Mouse (Mus musculus): ENCODE measurements around the gene Fubp1. TPM values are rescaled to one million over a fixed set of nuclear protein-coding genes. Genes with fewer than 3 reads are reported as not detected.
A peak's percentile ranks its signal among the peaks of the same experiment; 100 is the strongest.

Fubp1 gene
- total and polyA plus RNA-seq, 2 experiments from 2014 or later = 130 to 139 TPM

DNA sequence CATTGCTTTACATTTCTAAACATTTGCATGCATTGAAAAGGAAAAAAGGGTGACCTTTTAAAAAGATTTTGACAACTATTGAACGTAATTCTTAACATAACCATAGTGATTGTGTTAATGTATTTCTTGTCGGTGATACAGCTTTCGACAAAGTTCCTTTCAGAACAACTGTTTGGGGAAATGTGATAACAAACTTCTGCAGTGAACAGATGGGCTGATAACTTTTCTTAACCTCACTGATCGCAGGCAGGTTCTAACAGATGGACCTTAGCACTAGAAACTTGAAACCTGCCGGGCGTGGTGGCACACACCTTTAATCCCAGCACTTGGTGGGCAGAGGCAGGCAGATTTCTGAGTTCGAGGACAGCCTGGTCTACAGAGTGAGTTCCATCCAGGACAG lies 18.6 kb downstream of the Fubp1 start:
- no peak overlapping the region for H3K27ac ChIP-seq
- no peak for ATAC-seq
- no peak overlapping the region for H3K9ac ChIP-seq (replicated peaks; ENCODE audit: low read length)
- no peaks in the 10 kb centered on the region for H3K27me3 ChIP-seq (ENCODE audit: insufficient read depth, low read length)
- H3K4me3 ChIP-seq (ENCODE audit: low read length) = no peak overlapping the region
- H3K4me1 ChIP-seq (ENCODE audit: insufficient read depth, low read length) = no peaks in the 10 kb centered on the region
- DNase-seq (ENCODE audit: low spot score) = no peak
- 95% methylated on average over 7 of the region's 7 CpGs for WGBS
- no peak overlapping the region for H3K4me2 ChIP-seq (ENCODE audit: low read depth, low read length)
- peaks cover 41% of the 10 kb centered on the region for H3K36me3 ChIP-seq (ENCODE audit: insufficient read depth, low read length)
- no peak for TF ChIP-seq CTCF (IDR thresholded peaks at IDR 0.05; ENCODE audit: low read depth)
- H3K9me3 ChIP-seq (ENCODE audit: low read length) = no peaks in the 10 kb centered on the region

GRCm38 (mm10) chr3:152229271-152229670 lies 19.0 kb downstream of the Fubp1 start:
- ATAC-seq (no peak), DNase-seq (ENCODE audit: low spot score) (no peak)
- H3K4me2 ChIP-seq (ENCODE audit: low read depth, low read length) = no peak overlapping the region
- TF ChIP-seq CTCF (IDR thresholded peaks at IDR 0.05; ENCODE audit: low read depth) = no peak
- no peaks in the 10 kb centered on the region for H3K27me3 ChIP-seq (ENCODE audit: insufficient read depth, low read length)
- no peaks in the 10 kb centered on the region for H3K9me3 ChIP-seq (ENCODE audit: low read length)
- no peak overlapping the region for H3K9ac ChIP-seq (replicated peaks; ENCODE audit: low read length)
- H3K27ac ChIP-seq = no peak overlapping the region
- no peak overlapping the region for H3K4me3 ChIP-seq (ENCODE audit: low read length)
- 93% methylated on average over 5 of the region's 5 CpGs for WGBS
- H3K36me3 ChIP-seq (ENCODE audit: insufficient read depth, low read length) = peaks cover 37% of the 10 kb centered on the region
- no peaks in the 10 kb centered on the region for H3K4me1 ChIP-seq (ENCODE audit: insufficient read depth, low read length)

GRCm38 (mm10) chr3:152231333-152232100 lies 21.3 kb downstream of the Fubp1 start:
- H3K27ac ChIP-seq = no peak overlapping the region
- WGBS = 51% methylated on average over 6 of the region's 6 CpGs
- no peaks in the 10 kb centered on the region for H3K4me1 ChIP-seq (ENCODE audit: insufficient read depth, low read length)
- H3K4me2 ChIP-seq (ENCODE audit: low read depth, low read length) = no peak overlapping the region
- TF ChIP-seq CTCF (IDR thresholded peaks at IDR 0.05; ENCODE audit: low read depth) = no peak
- peaks cover 17% of the 10 kb centered on the region for H3K36me3 ChIP-seq (ENCODE audit: insufficient read depth, low read length)
- H3K9me3 ChIP-seq (ENCODE audit: low read length) = no peaks in the 10 kb centered on the region
- H3K4me3 ChIP-seq (ENCODE audit: low read length) = no peak overlapping the region
- no peak for ATAC-seq
- H3K9ac ChIP-seq (replicated peaks; ENCODE audit: low read length) = no peak overlapping the region
- H3K27me3 ChIP-seq (ENCODE audit: insufficient read depth, low read length) = no peaks in the 10 kb centered on the region
- no peak for DNase-seq (ENCODE audit: low spot score)

DNA sequence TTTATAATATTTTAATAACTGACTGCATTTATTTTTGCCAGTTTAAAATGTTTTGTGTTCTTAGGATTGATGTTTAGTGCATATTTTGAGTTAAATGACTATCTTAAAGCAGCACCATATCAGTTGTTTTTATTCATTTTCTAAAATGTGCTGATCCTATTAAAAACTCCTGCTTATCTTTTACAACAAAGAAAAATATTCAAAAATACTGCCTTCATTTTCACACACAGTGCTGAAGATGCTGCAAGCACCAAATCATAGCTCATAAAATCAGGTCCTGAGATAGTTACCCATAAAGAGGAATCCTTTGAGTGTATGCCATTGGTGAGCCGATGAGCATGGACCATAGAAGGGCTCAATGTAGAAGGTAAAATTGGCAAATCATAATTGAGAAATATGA lies 25.0 kb downstream of the Fubp1 start:
- Histone ChIP-seq H3K36me3 (ENCODE audit: insufficient read depth, low read length) (peaks cover 10% of the 10 kb centered on the region; the same call in 1 of the 2 replicates), H3K9ac (replicated peaks; ENCODE audit: low read length) (no peak overlapping the region), H3K4me2 (ENCODE audit: low read depth, low read length) (no peak overlapping the region), H3K4me1 (ENCODE audit: insufficient read depth, low read length) (no peaks in the 10 kb centered on the region), H3K9me3 (ENCODE audit: low read length) (no peaks in the 10 kb centered on the region), H3K27ac (no peak overlapping the region), H3K27me3 (ENCODE audit: insufficient read depth, low read length) (no peaks in the 10 kb centered on the region), H3K4me3 (ENCODE audit: low read length) (no peak overlapping the region)
- TF ChIP-seq CTCF (IDR thresholded peaks at IDR 0.05; ENCODE audit: low read depth) = no peak
- WGBS = 97% methylated on average over 1 of the region's 1 CpGs
- DNase-seq (ENCODE audit: low spot score) (no peak), ATAC-seq (no peak)

GRCm38 (mm10) chr3:152235805-152236204 lies 25.6 kb downstream of the Fubp1 start:
- H3K9ac ChIP-seq (replicated peaks; ENCODE audit: low read length) = no peak overlapping the region
- DNase-seq (ENCODE audit: low spot score) (no peak), ATAC-seq (no peak)
- no peak overlapping the region for H3K4me3 ChIP-seq (ENCODE audit: low read length)
- no peaks in the 10 kb centered on the region for H3K4me1 ChIP-seq (ENCODE audit: insufficient read depth, low read length)
- TF ChIP-seq CTCF (IDR thresholded peaks at IDR 0.05; ENCODE audit: low read depth) = no peak
- H3K36me3 ChIP-seq (ENCODE audit: insufficient read depth, low read length) = peaks cover 10% of the 10 kb centered on the region; the same call in 1 of the 2 replicates
- H3K27me3 ChIP-seq (ENCODE audit: insufficient read depth, low read length) = no peaks in the 10 kb centered on the region
- 96% methylated on average over 1 of the region's 1 CpGs for WGBS
- no peak overlapping the region for H3K4me2 ChIP-seq (ENCODE audit: low read depth, low read length)
- no peaks in the 10 kb centered on the region for H3K9me3 ChIP-seq (ENCODE audit: low read length)
- H3K27ac ChIP-seq = no peak overlapping the region

DNA sequence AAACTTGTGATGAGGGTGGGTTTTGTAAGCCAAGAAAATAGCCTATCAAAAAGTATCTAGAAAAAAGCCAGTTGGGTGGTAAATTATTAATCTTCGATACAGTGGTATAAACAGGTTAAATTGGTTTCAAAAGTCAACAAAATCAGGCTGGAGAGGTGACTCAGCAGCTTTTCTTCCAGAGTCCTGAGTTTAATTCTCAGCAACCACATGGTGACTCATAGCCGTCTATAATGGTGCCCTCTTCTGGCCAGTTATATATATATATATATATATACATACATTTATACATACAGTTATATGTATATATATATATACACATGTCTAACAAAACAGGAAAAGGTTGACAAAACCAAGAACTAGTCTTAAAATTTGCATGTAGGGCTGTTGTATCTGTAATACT lies 28.6 kb downstream of the Fubp1 start:
- peaks cover 7% of the 10 kb centered on the region; the same call in 1 of the 2 replicates for H3K36me3 ChIP-seq (ENCODE audit: insufficient read depth, low read length)
- no peak overlapping the region for H3K27ac ChIP-seq
- no peak for DNase-seq (ENCODE audit: low spot score)
- 56% methylated on average over 2 of the region's 2 CpGs for WGBS
- no peaks in the 10 kb centered on the region for H3K9me3 ChIP-seq (ENCODE audit: low read length)
- H3K4me1 ChIP-seq (ENCODE audit: insufficient read depth, low read length) = no peaks in the 10 kb centered on the region
- TF ChIP-seq CTCF (IDR thresholded peaks at IDR 0.05; ENCODE audit: low read depth) = no peak
- no peak overlapping the region for H3K4me3 ChIP-seq (ENCODE audit: low read length)
- no peak overlapping the region for H3K9ac ChIP-seq (replicated peaks; ENCODE audit: low read length)
- no peak overlapping the region for H3K4me2 ChIP-seq (ENCODE audit: low read depth, low read length)
- ATAC-seq = peak; percentile 59
- H3K27me3 ChIP-seq (ENCODE audit: insufficient read depth, low read length) = no peaks in the 10 kb centered on the region

GRCm38 (mm10) chr3:152239592-152239991 lies 29.4 kb downstream of the Fubp1 start:
- peaks cover 4% of the 10 kb centered on the region; the same call in 1 of the 2 replicates for H3K36me3 ChIP-seq (ENCODE audit: insufficient read depth, low read length)
- no peak for ATAC-seq
- DNase-seq (ENCODE audit: low spot score) = no peak
- H3K9me3 ChIP-seq (ENCODE audit: low read length) = no peaks in the 10 kb centered on the region
- H3K27me3 ChIP-seq (ENCODE audit: insufficient read depth, low read length) = no peaks in the 10 kb centered on the region
- no peak overlapping the region for H3K27ac ChIP-seq
- no peak for TF ChIP-seq CTCF (IDR thresholded peaks at IDR 0.05; ENCODE audit: low read depth)
- WGBS = 91% methylated on average over 1 of the region's 1 CpGs
- H3K4me2 ChIP-seq (ENCODE audit: low read depth, low read length) = no peak overlapping the region
- no peak overlapping the region for H3K9ac ChIP-seq (replicated peaks; ENCODE audit: low read length)
- H3K4me1 ChIP-seq (ENCODE audit: insufficient read depth, low read length) = no peaks in the 10 kb centered on the region
- H3K4me3 ChIP-seq (ENCODE audit: low read length) = no peak overlapping the region

Measured in hindbrain, postnatal 0 days (tissue).